Mouse (Mus musculus): ENCODE measurements around the gene Nod2. TPM values are rescaled to one million over a fixed set of nuclear protein-coding genes. Genes with fewer than 3 reads are reported as not detected.

The Nod2 gene
- polyA plus RNA-seq, 1 experiment = not detected

DNA sequence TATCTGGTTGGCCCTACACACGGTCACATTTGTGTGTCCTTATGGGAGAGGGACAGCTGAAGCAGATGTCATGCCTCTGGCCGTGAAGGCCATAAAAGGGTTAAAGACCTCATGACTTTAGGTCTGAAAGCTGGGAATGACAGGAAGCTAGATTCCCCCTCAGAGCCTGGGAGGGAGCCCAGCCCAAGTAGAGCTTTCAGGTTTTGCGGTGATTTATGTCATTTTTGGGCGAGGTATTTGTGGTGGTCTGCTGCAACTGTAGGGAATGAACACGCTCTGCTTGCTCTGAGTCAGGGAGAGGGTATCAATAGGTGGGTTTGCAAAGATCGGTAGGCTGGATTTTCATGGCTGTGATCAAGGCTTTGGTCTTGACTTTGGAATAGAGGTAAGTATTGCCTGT lies 42.8 kb downstream of the Nod2 start:
- no peak overlapping the region for H3K27ac ChIP-seq (ENCODE audit: insufficient read depth, low read length)
- TF ChIP-seq CTCF (IDR thresholded peaks at IDR 0.05; ENCODE audit: borderline replicate concordance, insufficient read depth, low read length) (no peak), POLR2A (IDR thresholded peaks at IDR 0.05; ENCODE audit: low read depth, low read length) (no peak)
- H3K4me1 ChIP-seq (ENCODE audit: control insufficient read depth, insufficient read depth, low read length) = peaks cover 11% of the 10 kb centered on the region
- no peak overlapping the region for H3K4me3 ChIP-seq (ENCODE audit: insufficient read depth, low read length)

DNA sequence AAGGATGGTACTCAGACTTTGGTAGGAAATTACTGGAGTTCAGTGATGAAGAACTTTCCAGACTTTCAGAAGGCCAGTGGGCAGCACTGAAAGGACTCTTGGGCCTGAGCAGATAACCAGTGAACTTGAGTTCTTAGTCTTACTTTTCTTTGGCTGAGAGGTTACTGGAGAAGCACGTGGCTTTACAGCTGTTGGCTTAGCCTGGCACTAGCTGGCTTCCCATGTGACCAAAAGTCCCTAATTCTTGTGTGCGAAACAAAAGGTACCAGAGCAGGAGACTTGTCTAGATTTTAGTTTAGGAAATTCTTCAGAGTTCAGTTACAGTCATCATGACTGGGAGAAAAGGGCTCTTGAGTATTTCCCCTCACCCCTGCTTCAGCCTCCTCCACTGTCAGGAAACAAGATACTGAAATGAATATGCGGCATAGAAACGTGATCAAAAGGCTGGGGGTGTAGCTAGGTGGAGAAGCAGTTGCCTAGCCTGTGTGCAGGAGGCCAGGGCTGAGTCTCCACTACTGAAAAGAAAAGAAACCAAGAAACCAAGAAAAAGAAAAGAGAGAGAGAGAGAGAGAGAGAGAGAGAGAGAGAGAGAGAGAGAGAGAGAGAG lies 44.3 kb downstream of the Nod2 start:
- TF ChIP-seq POLR2A (IDR thresholded peaks at IDR 0.05; ENCODE audit: low read depth, low read length) = no peak
- no peak for TF ChIP-seq CTCF (IDR thresholded peaks at IDR 0.05; ENCODE audit: borderline replicate concordance, insufficient read depth, low read length)
- H3K27ac ChIP-seq (ENCODE audit: insufficient read depth, low read length) = no peak overlapping the region
- peaks cover 11% of the 10 kb centered on the region for H3K4me1 ChIP-seq (ENCODE audit: control insufficient read depth, insufficient read depth, low read length)
- H3K4me3 ChIP-seq (ENCODE audit: insufficient read depth, low read length) = no peak overlapping the region

DNA sequence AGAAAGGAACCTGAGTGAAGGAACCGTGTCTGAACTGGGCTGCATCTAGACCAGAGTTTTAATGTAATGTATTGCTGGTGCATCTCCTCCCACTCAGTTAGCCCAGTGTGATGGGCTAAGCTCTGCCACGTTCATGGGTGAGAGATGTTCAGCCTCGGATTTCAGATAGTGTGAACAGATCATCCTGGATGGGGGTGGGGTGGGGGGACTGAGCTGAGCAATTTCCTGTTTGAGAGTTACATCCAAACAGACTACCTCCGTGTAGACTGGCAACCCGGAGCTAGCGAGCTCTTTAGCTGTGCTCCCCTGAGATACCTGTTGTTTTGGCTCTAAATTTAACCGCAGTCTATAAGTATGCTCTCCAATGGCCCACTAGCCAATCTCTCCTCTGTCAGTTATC lies 44.8 kb downstream of the Nod2 start:
- TF ChIP-seq CTCF (IDR thresholded peaks at IDR 0.05; ENCODE audit: borderline replicate concordance, insufficient read depth, low read length) (no peak), POLR2A (IDR thresholded peaks at IDR 0.05; ENCODE audit: low read depth, low read length) (no peak)
- Histone ChIP-seq H3K4me3 (ENCODE audit: insufficient read depth, low read length) (no peak overlapping the region), H3K27ac (ENCODE audit: insufficient read depth, low read length) (no peak overlapping the region), H3K4me1 (ENCODE audit: control insufficient read depth, insufficient read depth, low read length) (peaks cover 11% of the 10 kb centered on the region)

DNA sequence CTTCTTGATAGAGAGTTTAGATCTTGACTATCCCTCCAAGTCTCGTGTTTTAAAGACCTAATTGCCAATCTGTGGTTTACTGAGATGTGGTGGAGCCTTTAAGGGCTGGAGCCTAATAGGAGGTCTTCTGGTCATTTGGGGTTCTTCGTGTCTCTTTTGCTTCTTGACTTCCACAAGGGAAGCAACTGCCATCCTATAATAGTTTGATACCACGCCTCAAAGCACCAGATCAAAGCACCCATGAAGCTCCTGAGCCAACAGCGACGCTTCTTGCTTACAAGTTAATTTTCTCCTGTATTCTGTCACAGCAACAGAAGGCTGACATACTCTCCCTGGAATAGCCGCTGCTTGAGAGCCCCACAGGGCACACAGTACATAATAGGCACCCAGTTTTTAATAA lies 45.8 kb downstream of the Nod2 start:
- Histone ChIP-seq H3K4me3 (ENCODE audit: insufficient read depth, low read length) (no peak overlapping the region), H3K27ac (ENCODE audit: insufficient read depth, low read length) (no peak overlapping the region), H3K4me1 (ENCODE audit: control insufficient read depth, insufficient read depth, low read length) (peaks cover 11% of the 10 kb centered on the region)
- TF ChIP-seq CTCF (IDR thresholded peaks at IDR 0.05; ENCODE audit: borderline replicate concordance, insufficient read depth, low read length) (no peak), POLR2A (IDR thresholded peaks at IDR 0.05; ENCODE audit: low read depth, low read length) (no peak)

DNA sequence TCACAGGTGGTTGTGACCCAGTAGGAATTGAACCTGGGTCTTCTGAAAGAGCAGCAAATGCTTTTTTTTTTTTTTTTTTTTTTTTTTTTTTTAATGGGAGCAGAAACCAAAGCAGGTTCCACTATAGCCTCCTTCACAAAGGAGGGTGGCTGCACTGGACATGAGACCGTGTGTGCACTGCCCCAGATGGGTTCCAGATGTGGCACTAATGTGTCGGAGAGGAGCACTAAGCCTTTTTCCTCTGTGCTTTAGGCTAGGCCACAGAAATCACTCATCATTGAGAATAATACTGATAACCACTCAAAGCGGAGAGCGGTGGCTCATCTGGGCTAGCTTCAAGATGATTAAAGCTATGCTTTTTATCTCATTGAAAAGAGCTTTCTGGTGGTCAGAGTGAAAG lies 46.3 kb downstream of the Nod2 start:
- TF ChIP-seq CTCF (IDR thresholded peaks at IDR 0.05; ENCODE audit: borderline replicate concordance, insufficient read depth, low read length) (no peak), POLR2A (IDR thresholded peaks at IDR 0.05; ENCODE audit: low read depth, low read length) (no peak)
- Histone ChIP-seq H3K4me1 (ENCODE audit: control insufficient read depth, insufficient read depth, low read length) (peaks cover 11% of the 10 kb centered on the region), H3K4me3 (ENCODE audit: insufficient read depth, low read length) (no peak overlapping the region), H3K27ac (ENCODE audit: insufficient read depth, low read length) (no peak overlapping the region)

DNA sequence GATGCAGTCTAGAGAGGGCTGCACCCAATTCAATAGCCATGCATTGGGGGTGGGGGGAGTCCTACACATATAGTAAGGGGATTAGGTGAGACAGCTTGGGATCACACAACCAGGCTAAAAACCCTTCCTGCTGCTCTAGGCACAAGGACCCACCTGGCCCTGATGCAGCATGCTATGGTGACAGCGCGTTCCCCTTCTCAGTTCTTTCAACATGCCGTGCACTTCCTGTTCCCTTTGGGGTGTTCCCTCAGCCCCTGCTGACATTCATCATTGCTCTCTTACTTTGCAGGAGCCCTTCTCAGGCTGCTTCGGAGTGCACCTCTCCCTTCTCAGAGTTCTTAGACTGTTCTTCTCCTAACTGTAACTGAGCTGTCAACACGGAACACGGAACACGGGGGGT lies 47.2 kb downstream of the Nod2 start:
- Histone ChIP-seq H3K4me1 (ENCODE audit: control insufficient read depth, insufficient read depth, low read length) (peaks cover 11% of the 10 kb centered on the region), H3K4me3 (ENCODE audit: insufficient read depth, low read length) (no peak overlapping the region), H3K27ac (ENCODE audit: insufficient read depth, low read length) (no peak overlapping the region)
- TF ChIP-seq CTCF (IDR thresholded peaks at IDR 0.05; ENCODE audit: borderline replicate concordance, insufficient read depth, low read length) (no peak), POLR2A (IDR thresholded peaks at IDR 0.05; ENCODE audit: low read depth, low read length) (no peak)

DNA sequence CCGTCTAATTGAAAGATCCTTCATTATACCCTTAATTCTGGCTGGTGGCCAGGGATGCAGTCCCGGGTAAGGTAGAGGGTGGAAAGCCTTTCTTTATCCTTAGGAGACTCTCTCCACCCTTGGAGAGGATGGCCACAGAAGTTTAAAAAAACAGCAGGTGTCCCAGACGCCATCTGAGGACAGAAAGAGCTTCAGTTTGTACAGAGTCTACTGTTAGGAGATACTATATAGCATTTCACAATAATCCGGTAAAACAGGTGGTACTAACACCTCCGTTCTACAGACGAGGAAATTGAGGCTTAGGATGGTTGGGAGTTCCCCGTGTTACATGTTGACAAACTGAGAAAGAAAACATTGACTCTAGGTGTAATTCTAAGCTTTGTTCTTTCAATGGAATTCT lies 49.1 kb downstream of the Nod2 start:
- Histone ChIP-seq H3K27ac (ENCODE audit: insufficient read depth, low read length) (no peak overlapping the region), H3K4me3 (ENCODE audit: insufficient read depth, low read length) (peak overlapping the region; percentile 28), H3K4me1 (ENCODE audit: control insufficient read depth, insufficient read depth, low read length) (peaks cover 6% of the 10 kb centered on the region)
- TF ChIP-seq POLR2A (IDR thresholded peaks at IDR 0.05; ENCODE audit: low read depth, low read length) (0 out of 2 replicates have a peak, but pooled peaks have one; percentile 13), CTCF (IDR thresholded peaks at IDR 0.05; ENCODE audit: borderline replicate concordance, insufficient read depth, low read length) (no peak)

DNA sequence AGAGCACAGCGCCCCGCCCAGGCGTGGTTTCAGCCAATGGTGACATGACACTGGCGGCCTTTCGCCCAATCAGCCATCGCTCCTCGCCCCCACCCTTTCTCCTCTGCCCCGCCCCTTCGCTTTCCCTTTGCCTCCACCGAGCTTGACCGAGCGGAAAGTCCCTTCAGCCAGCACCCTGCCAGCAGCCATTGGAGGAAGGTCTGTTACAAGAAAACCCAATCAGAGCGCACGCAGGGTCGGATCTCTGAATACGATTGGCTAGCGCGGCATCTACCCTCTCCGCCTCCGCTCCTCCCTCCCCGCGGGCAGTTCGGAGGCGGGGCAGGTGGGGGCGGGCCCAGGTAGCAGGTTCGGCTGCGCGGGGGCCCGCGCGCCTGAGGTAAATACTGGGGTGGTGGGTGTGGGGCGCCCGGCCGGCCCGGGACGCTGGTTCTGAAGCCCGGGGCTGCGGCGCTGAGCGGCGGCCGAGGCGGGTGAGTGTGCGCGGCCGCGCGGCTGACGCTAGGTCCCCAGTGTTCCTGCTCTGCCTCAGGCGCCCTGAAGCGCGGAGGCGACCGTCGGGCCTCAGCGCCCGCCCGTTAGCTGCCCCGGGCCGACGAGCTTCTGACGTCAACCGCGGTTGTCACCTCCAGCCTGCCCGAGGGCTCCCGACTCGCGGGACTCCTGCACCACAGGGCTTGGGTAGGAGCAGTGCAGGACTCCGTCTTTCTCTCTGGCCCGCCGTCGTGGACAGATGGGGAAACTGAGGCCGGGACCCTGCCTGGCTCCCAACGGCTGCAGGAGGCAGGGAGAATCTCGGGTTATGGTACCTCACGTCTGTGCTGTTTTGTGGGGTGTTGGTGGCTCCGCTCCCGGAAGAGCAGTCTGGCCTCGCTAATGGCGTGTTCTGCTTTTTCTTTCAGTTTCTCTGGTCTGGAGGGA lies 49.9 kb downstream of the Nod2 start, which contains the start of gene Cyld:
TSS of gene Cyld (plus strand) at position 308 of the 921 bp plus-strand sequence.
- H3K4me1 ChIP-seq (ENCODE audit: control insufficient read depth, insufficient read depth, low read length) = peaks cover 2% of the 10 kb centered on the region; the same call in 1 of the 2 replicates
- TF ChIP-seq CTCF (IDR thresholded peaks at IDR 0.05; ENCODE audit: borderline replicate concordance, insufficient read depth, low read length) (no peak), POLR2A (IDR thresholded peaks at IDR 0.05; ENCODE audit: low read depth, low read length) (0 out of 2 replicates have a peak, but pooled peaks have one; percentile 3)
- peak within 1 kb of the TSS; percentile 90 for H3K4me3 ChIP-seq (ENCODE audit: insufficient read depth, low read length)
- H3K27ac ChIP-seq (ENCODE audit: insufficient read depth, low read length) = peak within 1 kb of the TSS; percentile 83

DNA sequence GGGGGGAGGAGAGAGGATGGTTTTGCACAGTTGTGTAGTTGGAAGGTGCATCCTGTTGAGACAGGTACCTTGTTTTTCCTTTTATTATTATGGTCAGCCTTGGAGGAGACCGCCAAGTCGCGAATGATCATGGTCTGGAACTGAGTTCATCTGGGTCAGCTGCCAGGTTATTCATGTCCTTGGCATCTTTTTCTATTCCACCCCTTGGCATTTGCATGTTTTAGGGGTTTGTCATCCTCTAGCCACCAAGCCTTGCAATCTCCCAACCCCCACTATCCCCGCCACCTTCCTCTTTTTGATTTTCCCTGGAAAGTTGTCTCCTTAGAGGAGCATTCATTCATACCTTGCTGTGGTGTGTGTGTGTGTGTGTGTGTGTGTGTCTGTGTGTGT lies 50.5 kb downstream of the Nod2 start:
- peak overlapping the region; percentile 83 for H3K27ac ChIP-seq (ENCODE audit: insufficient read depth, low read length)
- TF ChIP-seq CTCF (IDR thresholded peaks at IDR 0.05; ENCODE audit: borderline replicate concordance, insufficient read depth, low read length) (no peak), POLR2A (IDR thresholded peaks at IDR 0.05; ENCODE audit: low read depth, low read length) (no peak)

DNA sequence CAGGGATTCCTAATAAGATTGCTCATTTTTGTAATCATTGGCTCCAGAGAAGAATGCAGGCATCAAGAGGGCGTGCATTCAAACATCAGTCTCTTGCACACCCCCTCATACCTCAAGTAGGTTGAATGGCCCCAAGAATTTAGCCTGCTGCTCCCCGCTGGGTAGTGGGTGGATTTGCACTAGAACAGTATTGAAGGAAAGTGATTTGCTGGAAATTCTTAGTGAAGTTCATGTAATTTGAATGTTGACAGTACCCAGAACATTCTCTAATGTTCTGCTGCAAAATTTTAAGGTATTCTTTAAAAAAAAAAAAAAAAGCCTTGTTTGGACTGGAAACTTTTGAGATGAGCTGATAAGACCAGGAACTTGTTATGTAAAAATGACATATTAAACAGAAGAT lies 50.9 kb downstream of the Nod2 start:
- peak overlapping the region; percentile 83 for H3K27ac ChIP-seq (ENCODE audit: insufficient read depth, low read length)
- peak overlapping the region; percentile 90 for H3K4me3 ChIP-seq (ENCODE audit: insufficient read depth, low read length)
- H3K4me1 ChIP-seq (ENCODE audit: control insufficient read depth, insufficient read depth, low read length) = no peaks in the 10 kb centered on the region; the same call in 1 of the 2 replicates
- TF ChIP-seq POLR2A (IDR thresholded peaks at IDR 0.05; ENCODE audit: low read depth, low read length) (no peak), CTCF (IDR thresholded peaks at IDR 0.05; ENCODE audit: borderline replicate concordance, insufficient read depth, low read length) (no peak)

More for the DNA sequence above, 50.5 kb downstream of the Nod2 start:
- Histone ChIP-seq H3K4me3 (ENCODE audit: insufficient read depth, low read length) (peak overlapping the region; percentile 90), H3K4me1 (ENCODE audit: control insufficient read depth, insufficient read depth, low read length) (no peaks in the 10 kb centered on the region; the same call in 1 of the 2 replicates)
